Comparison of ENCODE assay signal across 8 mouse cellular contexts in genomic region chr3:87616957-87617810, GRCm38 (mm10). TPM values are rescaled to one million over a fixed set of nuclear protein-coding genes. Genes with fewer than 3 reads are reported as not detected.
DNase-seq lines count a peak whose midpoint lies in the region; ATAC-seq and TF ChIP-seq lines count a peak whose summit lies in the region.

TSS of gene Arhgef11 (plus strand) at chr3:87617559.

- H3K9ac ChIP-seq in embryonic facial prominence, embryonic 14.5 days (ENCODE audit: low read depth, low read length) = peak within 1 kb of the TSS; percentile 92
- H3K9ac ChIP-seq in limb, embryonic 15.5 days = peak within 1 kb of the TSS; percentile 85
- peak within 1 kb of the TSS; percentile 89 for H3K9ac ChIP-seq in midbrain, postnatal 0 days (replicated peaks; ENCODE audit: low read length, poor library complexity, severe bottlenecking)

- H3K4me2 ChIP-seq in embryonic facial prominence, embryonic 14.5 days (ENCODE audit: low read depth, low read length) = peak within 1 kb of the TSS; percentile 96
- H3K4me2 ChIP-seq in limb, embryonic 15.5 days = peak within 1 kb of the TSS; percentile 80
- peak within 1 kb of the TSS; percentile 95 for H3K4me2 ChIP-seq in midbrain, postnatal 0 days (ENCODE audit: low read depth, low read length, poor library complexity, severe bottlenecking)

- no peaks in the 10 kb centered on the region for H3K9me3 ChIP-seq in embryonic facial prominence, embryonic 14.5 days (ENCODE audit: control insufficient read depth, low read length)
- no peaks in the 10 kb centered on the region for H3K9me3 ChIP-seq in limb, embryonic 15.5 days
- H3K9me3 ChIP-seq in midbrain, postnatal 0 days (ENCODE audit: low read length) = no peaks in the 10 kb centered on the region

- H3K4me3 ChIP-seq in embryonic facial prominence, embryonic 14.5 days (ENCODE audit: low read depth, low read length) = peak within 1 kb of the TSS; percentile 86
- peak within 1 kb of the TSS; percentile 80 for H3K4me3 ChIP-seq in limb, embryonic 15.5 days
- peak within 1 kb of the TSS; percentile 86 for H3K4me3 ChIP-seq in midbrain, postnatal 0 days (ENCODE audit: low read depth, low read length)

- H3K36me3 ChIP-seq in embryonic facial prominence, embryonic 14.5 days (ENCODE audit: control insufficient read depth, insufficient read depth, low read length) = no peaks in the 10 kb centered on the region
- no peaks in the 10 kb centered on the region for H3K36me3 ChIP-seq in limb, embryonic 15.5 days
- no peaks in the 10 kb centered on the region for H3K36me3 ChIP-seq in midbrain, postnatal 0 days (ENCODE audit: insufficient read depth, low read length)

- peak; percentile 59 for DNase-seq in 416B (ENCODE audit: low read depth)
- peak; percentile 65 to 71 for DNase-seq in adrenal gland, postnatal 4 days (ENCODE audit: low spot score in 2 of 2)
- peak; percentile 89 for DNase-seq in embryonic facial prominence, embryonic 14.5 days (ENCODE audit: low spot score)
- peak; percentile 61 for DNase-seq in heart, adult 8-10 months (ENCODE audit: low spot score)
- peak; percentile 86 for DNase-seq in kidney, adult 9 months
- DNase-seq in midbrain, postnatal 0 days (ENCODE audit: low spot score) = peak; percentile 86
- peak; percentile 33 to 53 for DNase-seq in spleen, postnatal 14 days (ENCODE audit: low spot score in 2 of 2)

- no peak for TF ChIP-seq CTCF in midbrain, postnatal 0 days (IDR thresholded peaks at IDR 0.05)

- ATAC-seq in embryonic facial prominence, embryonic 14.5 days (ENCODE audit: low read depth) = peak; percentile 95
- ATAC-seq in limb, embryonic 15.5 days (ENCODE audit: insufficient number of reproducible peaks, low FRiP score, low TSS enrichment, low read depth) = peak; percentile 93
- ATAC-seq in midbrain, postnatal 0 days (ENCODE audit: low FRiP score) = peak; percentile 92

- WGBS in embryonic facial prominence, embryonic 14.5 days = 3% methylated on average over 35 of the region's 101 CpGs
- 1% methylated on average over 79 of the region's 101 CpGs for WGBS in limb, embryonic 15.5 days
- WGBS in midbrain, postnatal 0 days = under 1% methylated on average over 76 of the region's 101 CpGs

- H3K27ac ChIP-seq in embryonic facial prominence, embryonic 14.5 days (replicated peaks; ENCODE audit: low read depth, low read length) = peak within 1 kb of the TSS; percentile 87
- peak within 1 kb of the TSS; percentile 93 for H3K27ac ChIP-seq in limb, embryonic 15.5 days
- H3K27ac ChIP-seq in midbrain, postnatal 0 days (ENCODE audit: low read depth, low read length) = peak within 1 kb of the TSS; percentile 86

- no peaks in the 10 kb centered on the region for H3K27me3 ChIP-seq in embryonic facial prominence, embryonic 14.5 days (replicated peaks; ENCODE audit: control insufficient read depth, insufficient read depth, low read length)
- H3K27me3 ChIP-seq in limb, embryonic 15.5 days = no peaks in the 10 kb centered on the region
- no peaks in the 10 kb centered on the region for H3K27me3 ChIP-seq in midbrain, postnatal 0 days (ENCODE audit: insufficient read depth, low read length)

- peaks cover 32% of the 10 kb centered on the region for H3K4me1 ChIP-seq in embryonic facial prominence, embryonic 14.5 days (ENCODE audit: control insufficient read depth, insufficient read depth, low read length)
- peaks cover 36% of the 10 kb centered on the region for H3K4me1 ChIP-seq in limb, embryonic 15.5 days
- H3K4me1 ChIP-seq in midbrain, postnatal 0 days (ENCODE audit: insufficient read depth, low read length) = peaks cover 14% of the 10 kb centered on the region

RNA-seq across cellular contexts. Expression of gene Arhgef11, which starts in this region (rescaled TPM):
- total RNA-seq in adrenal gland, postnatal 4 days (2021) = 10 to 100 TPM; 43.7 to 44.7 TPM
- polyA plus RNA-seq in embryonic facial prominence, embryonic 14.5 days (2014; fragmentation: Nextera tagmentation; extraction: Ambion mirVana) = 17.1 and 18.9 TPM in 2 replicates
- 10 to 100 TPM; 19.6 to 21.4 (median 20.5) TPM for total RNA-seq in heart, adult 8-10 months (2022)
- polyA plus RNA-seq in limb, embryonic 15.5 days (2015; fragmentation: Nextera tagmentation; extraction: Ambion mirVana) = 15.3 and 17.0 TPM in 2 replicates
- 60.1 and 67.5 TPM in 2 replicates for total RNA-seq in midbrain, postnatal 0 days (2014; rRNA removed)
- polyA plus RNA-seq in midbrain, postnatal 0 days (2015; fragmentation: Nextera tagmentation; extraction: Ambion mirVana) = 15.0 and 16.4 TPM in 2 replicates

Comparison
In these comparisons a context has a peak if more than half of its experiments do, and no peak if none do; other contexts are left out.
1. Peak in every context shown above with its lines: DNase-seq, ATAC-seq, H3K4me3 ChIP-seq and H3K27ac ChIP-seq.